Mouse (Mus musculus): ENCODE measurements at regions not wholly inside any gene's neighbourhood (a gene's known extent, or its start where the extent isn't known, plus 50 kb on each side); places are given as distances from the start of the nearest gene placed in this dataset.

DNA sequence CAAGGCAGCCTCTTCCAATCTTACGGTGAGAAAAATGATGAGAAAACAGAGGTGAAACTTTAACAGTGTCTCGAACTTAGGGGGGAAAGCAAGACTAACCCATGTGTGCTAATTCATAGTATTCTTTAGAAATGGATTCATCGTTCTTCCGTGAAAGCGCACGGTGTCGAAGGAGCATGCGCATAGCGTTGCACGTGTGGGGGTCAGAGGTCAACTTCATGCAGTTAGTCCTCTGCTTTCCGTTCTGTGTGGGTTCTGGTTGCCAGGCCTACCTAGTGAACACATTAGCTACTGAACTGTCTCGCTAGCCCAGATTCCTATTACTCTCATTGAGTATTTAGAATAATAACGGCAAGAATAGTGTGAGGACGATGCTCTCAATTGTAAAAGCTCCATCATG, 74.7 kb upstream of the Kcnk2 start:
- no peak for DNase-seq (ENCODE audit: low spot score)

DNA sequence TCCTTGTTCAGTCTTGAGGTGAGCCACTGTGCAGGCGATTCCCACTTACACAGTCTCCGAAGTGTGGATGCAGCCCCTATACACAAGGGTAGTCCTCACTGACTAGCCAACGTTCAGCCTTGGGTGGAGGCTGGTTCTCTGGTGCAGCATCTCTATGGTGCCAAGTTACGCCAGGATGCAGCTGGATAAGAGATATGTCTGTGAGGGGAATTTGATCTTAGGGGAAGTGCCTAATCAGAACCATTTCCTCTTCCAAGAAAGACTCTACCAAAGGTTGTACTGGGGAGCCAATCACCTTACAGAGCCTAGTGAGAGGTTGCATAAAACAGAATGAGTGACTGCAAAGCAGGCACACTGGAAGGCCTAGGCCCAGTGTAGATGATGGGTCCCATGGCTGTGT, 71.0 kb upstream of the Kcnk2 start:
- no peak for DNase-seq (ENCODE audit: low spot score)

DNA sequence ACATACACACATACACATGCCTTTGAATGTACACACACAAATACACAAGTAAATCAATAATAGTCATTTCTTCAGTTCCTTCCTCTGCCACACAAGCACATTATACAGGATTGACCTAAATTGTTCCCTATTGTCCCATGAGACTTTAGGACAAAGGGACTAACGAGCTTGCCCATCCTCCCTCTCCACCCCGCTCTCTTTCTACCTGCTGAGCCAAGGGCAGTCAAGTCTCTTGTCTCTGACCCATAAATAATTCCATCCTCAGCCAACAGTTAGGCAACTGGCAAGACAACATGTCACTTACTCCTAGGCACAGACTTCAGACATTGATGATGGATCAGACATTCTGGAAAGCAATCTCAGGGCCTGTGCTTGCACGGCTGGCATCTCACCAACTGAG, 56.3 kb upstream of the Kcnk2 start:
- no peak for DNase-seq (ENCODE audit: low spot score)
